Mouse (Mus musculus) intestine, postnatal 0 days (tissue): ENCODE measurements around the gene Scube2. TPM values are rescaled to one million over a fixed set of nuclear protein-coding genes. Genes with fewer than 3 reads are reported as not detected.

ENCODE experiments used
- ATAC-seq: fragments of 200-750 bp; cut with Nextera tagmentation; 2 replicates; pipeline ENCODE4 v1.8.0; 2017; ENCODE audit warnings: mild to moderate bottlenecking, moderate TSS enrichment, moderate library complexity
- H3K27ac ChIP-seq: fragments of 300-500 bp; sonication (generic); 2 replicates; pipeline ENCODE4 v1.5.1; 2014; ENCODE audit warnings: mild to moderate bottlenecking, low read depth, low read length, moderate library complexity
- H3K27me3 ChIP-seq: fragments of 300-500 bp; sonication (generic); replicated peaks from 2 replicates; pipeline ENCODE4 v1.6.1; 2014; ENCODE audit warnings: low read length, mixed read lengths; ENCODE audit not compliant: control insufficient read depth, insufficient read depth
- H3K36me3 ChIP-seq: fragments of 300-500 bp; sonication (generic); 2 replicates; pipeline ENCODE4 v1.6.1; 2014; ENCODE audit warnings: mild to moderate bottlenecking, moderate library complexity; ENCODE audit not compliant: control insufficient read depth, insufficient read depth
- H3K4me1 ChIP-seq: fragments of 300-500 bp; sonication (generic); replicated peaks from 2 replicates; pipeline ENCODE4 v1.6.1; 2014; ENCODE audit warnings: antibody characterized with exemption, low read length, mixed read lengths; ENCODE audit not compliant: control insufficient read depth, insufficient read depth
- H3K4me2 ChIP-seq: fragments of 300-500 bp; sonication (generic); replicated peaks from 2 replicates; pipeline ENCODE4 v1.6.1; 2014; ENCODE audit warnings: low read depth, mild to moderate bottlenecking, moderate library complexity
- H3K4me3 ChIP-seq: fragments of 300-500 bp; sonication (generic); 2 replicates; pipeline ENCODE4 v1.5.1; 2014; ENCODE audit warnings: low read depth, low read length
- H3K9ac ChIP-seq: fragments of 300-500 bp; sonication (generic); 2 replicates; pipeline ENCODE4 v1.6.1; 2014; ENCODE audit warnings: mild to moderate bottlenecking, low read depth, low read length
- H3K9me3 ChIP-seq: fragments of 300-500 bp; sonication (generic); 2 replicates; pipeline ENCODE4 v1.6.1; 2016; ENCODE audit warnings: mixed run types; ENCODE audit not compliant: control insufficient read depth
- CTCF ChIP-seq: sonication (generic); IDR thresholded peaks from 2 replicates; pipeline ENCODE4 v1.5.1; 2016; ENCODE audit warnings: low read depth, mild to moderate bottlenecking, control low read depth, antibody characterized with exemption, moderate library complexity
- WGBS: fragments of 180-500 bp; shearing (Covaris S2); extraction: QIAGEN DNeasy Blood & Tissue Kit; methylation state at CpG from one replicate; pipeline ENCODE4 v1.1.7; 2014; 5-methylcytosine and 5-hydroxymethylcytosine counted together
- polyA plus RNA-seq: library from polyadenylated mRNA; unstranded; fragments of >200 nt; fragmentation: Nextera tagmentation; extraction: Ambion mirVana; gene quantifications from 2 replicates; pipeline ENCODE4 v1.2.1, GENCODE M21; 2015

Scube2 gene
- polyA plus RNA-seq, 1 experiment from 2014 or later, result 2.6 TPM

GRCm38 (mm10) chr7:109863561-109863960 is 1.9 kb downstream of the Scube2 start:
- Histone ChIP-seq H3K9me3 (no peaks in the 10 kb centered on the region), H3K27ac (no peak overlapping the region), H3K27me3 (peaks cover 19% of the 10 kb centered on the region), H3K4me3 (no peak overlapping the region), H3K4me1 (no peaks in the 10 kb centered on the region), H3K36me3 (no peaks in the 10 kb centered on the region), H3K9ac (no peak overlapping the region), H3K4me2 (no peak overlapping the region)
- 24% methylated on average over 4 of the region's 4 CpGs for WGBS
- no peak for TF ChIP-seq CTCF
- ATAC-seq, result no peak

GRCm38 (mm10) chr7:109860162-109860561 is 5.3 kb downstream of the Scube2 start:
- H3K4me3 ChIP-seq, result no peak overlapping the region
- no peaks in the 10 kb centered on the region for H3K9me3 ChIP-seq
- 71% methylated on average over 7 of the region's 7 CpGs for WGBS
- no peaks in the 10 kb centered on the region for H3K36me3 ChIP-seq
- no peak overlapping the region for H3K4me2 ChIP-seq
- ATAC-seq, result no peak
- H3K27ac ChIP-seq, result no peak overlapping the region
- H3K4me1 ChIP-seq, result no peaks in the 10 kb centered on the region
- no peak for TF ChIP-seq CTCF
- H3K27me3 ChIP-seq, result peaks cover 14% of the 10 kb centered on the region; the same call in 1 of the 2 replicates
- no peak overlapping the region for H3K9ac ChIP-seq

DNA sequence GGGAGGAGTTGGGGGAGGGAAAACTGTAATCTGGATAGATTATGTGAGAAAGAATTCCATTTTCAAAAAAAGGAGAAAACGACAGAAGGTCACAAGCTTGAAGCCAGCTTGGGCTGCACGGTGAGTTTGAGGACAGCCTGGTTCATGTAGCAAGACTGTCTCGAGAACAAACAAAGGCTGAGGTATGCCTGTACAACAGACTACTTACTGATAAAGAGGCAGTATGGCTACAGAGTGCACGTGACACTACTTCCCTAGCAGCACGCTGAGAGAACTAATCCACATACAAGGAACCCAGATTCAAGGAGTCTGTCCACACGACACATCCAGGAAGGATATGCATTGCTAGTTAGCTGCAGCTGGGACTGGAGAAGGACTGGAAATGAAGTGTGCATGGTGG is 6.1 kb downstream of the Scube2 start:
- 20% methylated on average over 6 of the region's 6 CpGs for WGBS

GRCm38 (mm10) chr7:109852752-109853212 is 12.7 kb downstream of the Scube2 start:
- H3K36me3 ChIP-seq, result no peaks in the 10 kb centered on the region
- ATAC-seq, result peak; percentile 70
- peaks cover 6% of the 10 kb centered on the region; the same call in 1 of the 2 replicates for H3K4me1 ChIP-seq
- no peaks in the 10 kb centered on the region for H3K27me3 ChIP-seq
- no peak overlapping the region for H3K27ac ChIP-seq
- H3K4me3 ChIP-seq, result no peak overlapping the region
- TF ChIP-seq CTCF, result no peak
- 7% methylated on average over 7 of the region's 7 CpGs for WGBS
- no peaks in the 10 kb centered on the region for H3K9me3 ChIP-seq
- H3K9ac ChIP-seq, result no peak overlapping the region
- H3K4me2 ChIP-seq, result no peak overlapping the region; the same call in 1 of the 2 replicates

More for the DNA sequence above, 6.1 kb downstream of the Scube2 start:
- no peak for TF ChIP-seq CTCF
- H3K27ac ChIP-seq, result no peak overlapping the region
- no peaks in the 10 kb centered on the region for H3K9me3 ChIP-seq
- H3K4me2 ChIP-seq, result no peak overlapping the region
- no peak overlapping the region for H3K9ac ChIP-seq
- no peak for ATAC-seq
- no peaks in the 10 kb centered on the region for H3K36me3 ChIP-seq
- H3K4me1 ChIP-seq, result no peaks in the 10 kb centered on the region
- H3K27me3 ChIP-seq, result peaks cover 6% of the 10 kb centered on the region; the same call in 1 of the 2 replicates
- H3K4me3 ChIP-seq, result no peak overlapping the region

GRCm38 (mm10) chr7:109852017-109852416 is 13.5 kb downstream of the Scube2 start:
- Histone ChIP-seq H3K36me3 (no peaks in the 10 kb centered on the region), H3K4me2 (no peak overlapping the region), H3K4me3 (no peak overlapping the region), H3K9ac (no peak overlapping the region), H3K9me3 (no peaks in the 10 kb centered on the region), H3K4me1 (peaks cover 6% of the 10 kb centered on the region; the same call in 1 of the 2 replicates), H3K27ac (no peak overlapping the region), H3K27me3 (no peaks in the 10 kb centered on the region)
- 86% methylated on average over 7 of the region's 7 CpGs for WGBS
- TF ChIP-seq CTCF, result no peak
- no peak for ATAC-seq

DNA sequence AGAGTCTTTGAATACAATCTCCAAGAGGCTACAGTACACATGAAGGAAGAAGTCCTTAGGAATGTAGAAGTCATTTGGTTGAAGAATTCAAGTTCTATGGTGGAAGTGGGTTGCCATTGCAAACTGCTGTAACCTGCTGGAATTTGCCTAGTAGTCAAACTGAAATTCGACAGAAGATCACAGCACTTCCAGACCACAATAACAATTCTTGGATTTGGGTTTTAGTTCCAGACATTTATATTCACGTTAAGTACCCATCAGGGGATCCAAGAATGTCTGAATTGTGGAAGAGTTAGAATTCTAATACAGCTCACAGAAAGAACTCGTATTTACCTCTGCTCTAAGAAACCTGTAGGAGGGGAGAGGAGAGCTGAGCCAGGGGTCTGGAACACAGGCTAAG is 14.9 kb downstream of the Scube2 start:
- Histone ChIP-seq H3K4me2 (no peak overlapping the region), H3K36me3 (no peaks in the 10 kb centered on the region), H3K4me1 (peaks cover 6% of the 10 kb centered on the region; the same call in 1 of the 2 replicates), H3K9me3 (no peaks in the 10 kb centered on the region), H3K27me3 (no peaks in the 10 kb centered on the region), H3K4me3 (no peak overlapping the region), H3K9ac (no peak overlapping the region), H3K27ac (no peak overlapping the region)
- WGBS, result 87% methylated on average over 3 of the region's 3 CpGs
- no peak for TF ChIP-seq CTCF
- ATAC-seq, result no peak
